Mouse (Mus musculus) left cerebral cortex, postnatal 36 days (tissue): ENCODE measurements around the gene Atl2. TPM values are rescaled to one million over a fixed set of nuclear protein-coding genes. Genes with fewer than 3 reads are reported as not detected.

Source experiments
- DNase-seq, 2 experiments: peaks; one replicate each; pipeline ENCODE4 v3.0.0; 2021 to 2022; ENCODE audit warnings: low spot score in 2 of 2, mixed read lengths in 1 of 2
- intact Hi-C: fragments of 180-260 bp; cut with DNase I; formaldehyde crosslinking; loops from one replicate; pipeline ENCODE4 v1.15.1; 2025
- total RNA-seq, 2 experiments: library from RNA; stranded (reverse); gene quantifications; 2 replicates each; pipeline ENCODE4 v1.2.3; 2021

Gene Atl2
- 10 to 100 TPM; 61.8 to 75.2 TPM for total RNA-seq

- peak; percentile 93 to 94 for DNase-seq
- intact Hi-C loops, result loop anchor here (10.0 kb wide), 2 partner anchors 99 to 279 kb away; no protein-coding TSS in a partner anchor
These were observed at the start of gene Atl2 for GRCm38 (mm10) chr17:79895911-79896423. Gene Atl2 (minus strand): TSS chr17:79896123.

GRCm38 (mm10) chr17:79944851-79945250, 48.9 kb upstream of the Atl2 start:
- DNase-seq, result no peak
- intact Hi-C loops, result no loop called here

GRCm38 (mm10) chr17:79942418-79942817, 46.5 kb upstream of the Atl2 start:
- no peak for DNase-seq
- intact Hi-C loops, result no loop called here

GRCm38 (mm10) chr17:79939133-79939532, 43.2 kb upstream of the Atl2 start:
- DNase-seq, result no peak
- intact Hi-C loops, result no loop called here

- no peak for DNase-seq
- intact Hi-C loops, result no loop called here
These were observed 42.1 kb upstream of the Atl2 start for GRCm38 (mm10) chr17:79937921-79938601.

GRCm38 (mm10) chr17:79934370-79934769, 38.4 kb upstream of the Atl2 start:
- intact Hi-C loops, result no loop called here

GRCm38 (mm10) chr17:79932676-79933278, 36.9 kb upstream of the Atl2 start:
- no peak for DNase-seq
- intact Hi-C loops, result no loop called here

More at GRCm38 (mm10) chr17:79934370-79934769, 38.4 kb upstream of the Atl2 start:
- DNase-seq, result no peak

- DNase-seq, result no peak
- intact Hi-C loops, result no loop called here
These were observed 31.2 kb upstream of the Atl2 start for GRCm38 (mm10) chr17:79927110-79927509.

- DNase-seq, result no peak
- intact Hi-C loops, result no loop called here
These were observed 30.6 kb upstream of the Atl2 start for GRCm38 (mm10) chr17:79926486-79926885.

GRCm38 (mm10) chr17:79925865-79926421, 30.0 kb upstream of the Atl2 start:
- no peak for DNase-seq
- intact Hi-C loops, result no loop called here

GRCm38 (mm10) chr17:79920355-79920754, 24.4 kb upstream of the Atl2 start:
- DNase-seq, result no peak
- intact Hi-C loops, result no loop called here

- intact Hi-C loops, result no loop called here
- DNase-seq, result no peak
These were observed 23.8 kb upstream of the Atl2 start for GRCm38 (mm10) chr17:79919566-79920350.

- no peak for DNase-seq
- intact Hi-C loops, result no loop called here
These were observed 22.6 kb upstream of the Atl2 start for GRCm38 (mm10) chr17:79918484-79919004.

- intact Hi-C loops, result no loop called here
- no peak for DNase-seq
These were observed 21.1 kb upstream of the Atl2 start for GRCm38 (mm10) chr17:79916996-79917395.

- DNase-seq, result no peak
- intact Hi-C loops, result no loop called here
These were observed 16.3 kb upstream of the Atl2 start for GRCm38 (mm10) chr17:79912174-79912573.

GRCm38 (mm10) chr17:79911718-79912117, 15.8 kb upstream of the Atl2 start:
- intact Hi-C loops, result no loop called here
- DNase-seq, result no peak

GRCm38 (mm10) chr17:79909571-79909970, 13.6 kb upstream of the Atl2 start:
- DNase-seq, result no peak
- intact Hi-C loops, result no loop called here

- intact Hi-C loops, result no loop called here
- DNase-seq, result no peak
These were observed 11.8 kb upstream of the Atl2 start for GRCm38 (mm10) chr17:79907698-79908097.

- intact Hi-C loops, result no loop called here
- DNase-seq, result no peak
These were observed 11.0 kb upstream of the Atl2 start for GRCm38 (mm10) chr17:79906791-79907494.
